Mouse (Mus musculus) layer of hippocampus, postnatal 25 days (tissue): ENCODE measurements around the gene Stxbp3. TPM values are rescaled to one million over a fixed set of nuclear protein-coding genes. Genes with fewer than 3 reads are reported as not detected.
A peak's percentile ranks its signal among the peaks of the same experiment; 100 is the strongest.
"Not testable (repeated sequence)": the region's sequence is repeated elsewhere in the genome, so short reads cannot be mapped to it uniquely, and the experiment has no call there.

ENCODE experiments used
- DNase-seq, 2 experiments: peaks; one replicate each; pipeline ENCODE4 v3.0.0; 2022; ENCODE audit warnings: mixed read lengths in 2 of 2, low spot score in 1 of 2; ENCODE audit errors: extremely low spot score in 1 of 2
- total RNA-seq, 2 experiments: library from RNA; stranded (reverse); gene quantifications; 2 replicates each; pipeline ENCODE4 v1.2.3; 2021

Stxbp3 gene
- total RNA-seq, 2 experiments from 2014 or later, result 24.3 to 26.4 TPM

DNA sequence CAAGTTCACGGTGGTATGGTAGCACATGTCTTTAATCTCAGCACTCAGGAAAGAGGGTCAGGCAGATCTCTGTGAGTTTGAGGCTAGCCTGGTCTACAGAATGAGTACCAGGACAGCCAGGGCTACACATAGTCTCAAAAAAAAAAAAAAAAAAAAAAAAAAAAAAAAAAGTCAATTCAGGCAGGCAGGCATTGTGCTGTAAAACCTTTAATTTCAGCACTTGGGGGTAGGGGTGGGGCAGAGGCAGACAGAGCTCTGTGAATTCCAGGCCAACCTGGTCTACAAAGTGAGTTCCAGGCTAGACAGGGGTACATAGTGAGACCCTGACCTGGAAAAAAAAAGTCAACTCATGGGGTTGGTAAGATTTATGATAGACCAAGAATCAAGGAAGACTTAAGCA is 17.4 kb upstream of the Stxbp3 start:
- no peak for DNase-seq

DNA sequence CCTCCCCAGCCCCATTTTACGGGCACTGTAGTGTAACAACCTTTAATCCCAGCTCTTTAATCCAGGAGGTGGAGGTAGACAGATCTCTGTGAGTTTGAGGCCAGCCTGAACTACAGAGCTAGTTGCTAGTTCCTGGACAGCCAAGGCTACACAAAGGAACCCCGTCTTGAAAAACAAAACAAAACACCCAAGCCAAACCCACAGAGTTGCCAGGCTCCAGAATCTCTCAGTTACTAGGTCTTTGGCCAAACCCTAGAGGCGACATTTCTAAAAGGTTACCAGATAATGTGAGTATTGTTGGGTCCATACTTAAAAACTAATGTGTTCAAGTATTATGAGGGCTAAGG is 16.8 kb upstream of the Stxbp3 start:
- DNase-seq, result no peak

DNA sequence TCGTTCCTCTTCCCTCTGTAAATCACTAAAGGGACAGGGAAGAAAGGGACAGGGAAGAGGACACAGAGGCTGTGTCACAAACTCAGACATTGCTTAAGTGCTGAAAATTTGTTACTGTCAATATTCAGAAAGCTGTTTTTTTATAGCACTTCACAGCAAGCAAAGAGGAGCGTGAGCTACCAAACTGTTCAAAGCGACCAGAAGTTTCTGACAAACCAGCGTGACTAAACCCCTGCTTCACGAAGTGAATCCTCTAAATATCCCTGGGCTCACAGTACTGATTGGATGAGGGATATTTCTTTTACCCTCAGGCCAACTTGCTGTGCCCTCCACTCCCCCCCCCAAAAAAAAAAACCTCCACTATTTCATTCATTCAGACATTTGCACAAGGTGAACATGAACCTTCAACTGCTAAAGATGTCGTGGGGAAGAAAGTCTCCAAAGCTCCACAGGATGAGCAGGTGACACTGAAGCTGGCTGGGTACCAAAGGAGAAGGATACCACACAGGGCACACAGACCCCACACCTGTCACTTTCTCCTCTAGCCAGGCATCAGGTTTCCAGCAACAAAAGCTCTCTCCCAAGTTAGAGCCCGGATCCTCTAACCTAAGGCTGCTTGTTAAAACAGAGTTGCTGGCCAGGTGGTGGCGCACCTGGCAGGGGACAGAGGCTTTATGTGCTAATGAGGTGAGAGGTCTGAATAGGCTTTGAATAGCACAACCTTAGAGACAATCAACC is 16.2 kb upstream of the Stxbp3 start:
- DNase-seq, result no peak

DNA sequence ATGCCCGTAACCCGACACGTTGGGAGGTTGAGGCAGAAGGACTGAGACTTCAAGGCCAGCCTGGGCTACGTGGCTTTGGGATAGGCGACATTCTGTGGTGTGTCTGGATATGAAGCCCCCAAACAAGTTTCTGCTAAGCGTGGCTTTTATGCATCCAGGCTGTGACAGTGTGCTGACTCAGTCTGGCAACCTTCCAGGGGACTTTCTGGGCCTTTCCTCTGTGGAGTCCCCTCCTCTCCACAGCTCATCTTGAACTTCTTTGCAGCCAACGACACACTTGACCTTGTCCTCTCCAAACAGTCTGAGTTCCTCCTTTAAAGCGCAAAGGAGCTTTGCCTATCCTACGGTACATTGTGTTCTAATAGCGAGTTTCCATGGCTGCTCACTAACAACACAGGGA is 15.5 kb upstream of the Stxbp3 start:
- peak in 1 of 2 experiments; percentile 35 for DNase-seq

DNA sequence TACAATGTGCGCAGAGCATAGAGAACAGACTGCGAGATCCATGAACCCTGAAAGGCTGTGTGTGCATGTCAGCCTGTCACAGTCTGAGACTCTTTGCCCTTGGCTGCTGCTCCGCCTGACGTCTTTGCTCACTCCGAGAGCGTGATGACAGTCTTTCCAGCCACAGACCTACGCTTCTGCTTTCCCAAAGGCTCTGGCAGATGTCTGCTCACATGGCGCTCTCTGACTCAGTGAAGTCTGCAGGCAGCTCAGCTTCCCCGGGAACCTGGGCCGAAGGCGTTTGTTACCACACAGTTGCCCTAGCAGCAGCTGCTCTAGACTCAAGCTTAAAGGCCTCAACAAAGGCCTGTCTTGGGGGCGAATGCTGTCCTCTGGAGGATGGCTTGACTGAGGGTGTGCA is 15.0 kb upstream of the Stxbp3 start:
- peak; percentile 46 to 59 for DNase-seq

DNA sequence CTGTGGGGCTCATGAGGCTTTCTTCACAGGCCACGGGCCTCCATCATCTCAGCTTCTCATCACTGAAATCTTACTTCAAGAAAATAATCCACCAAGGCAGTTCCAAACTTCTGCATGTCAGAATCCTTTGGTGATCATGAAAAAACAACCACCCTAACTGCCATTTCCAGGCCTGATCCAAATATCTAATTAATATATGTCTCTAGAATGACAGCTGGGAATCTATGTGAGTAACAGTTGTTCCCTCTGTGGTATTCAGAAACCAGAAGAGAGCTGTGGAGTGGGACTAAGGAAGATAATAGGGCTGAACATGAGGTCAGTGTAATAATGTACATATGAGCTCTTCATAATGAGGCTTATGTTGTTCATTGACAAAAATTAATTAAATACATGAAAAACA is 12.9 kb upstream of the Stxbp3 start:
- DNase-seq, result no peak

DNA sequence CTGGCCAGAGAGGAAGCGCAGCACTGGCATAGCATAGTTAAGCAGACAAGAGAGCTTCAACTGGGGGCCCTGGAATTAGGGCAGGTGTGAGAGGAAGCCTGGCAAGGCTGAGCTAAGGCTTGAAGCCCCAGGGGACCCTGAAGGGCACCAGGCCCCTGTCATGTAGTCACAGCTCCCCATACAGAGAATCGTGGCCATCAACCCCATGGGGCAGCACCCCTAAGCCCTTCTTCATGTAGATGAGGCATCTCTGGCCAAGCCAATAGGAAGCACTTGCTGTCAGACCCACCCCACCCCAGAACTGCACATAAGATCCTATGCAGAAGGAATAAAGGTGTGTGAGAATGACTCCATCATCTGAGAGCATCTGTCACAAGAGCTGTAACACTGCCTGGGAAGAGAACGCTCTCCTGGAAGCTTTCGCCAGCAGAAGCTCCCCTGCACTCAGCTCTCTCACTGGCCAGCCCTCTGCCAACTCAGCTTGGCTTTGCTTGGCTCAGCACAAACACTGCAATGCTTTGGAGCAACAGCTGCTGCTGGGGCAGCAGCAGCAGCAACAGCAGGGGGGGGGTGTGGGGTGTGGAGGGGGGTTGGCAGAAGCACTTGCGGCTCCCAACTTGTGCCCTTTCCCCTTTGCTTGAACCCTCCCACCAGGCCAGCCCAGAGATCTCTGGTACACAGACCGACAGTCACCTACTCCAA is 11.8 kb upstream of the Stxbp3 start:
- no peak for DNase-seq

DNA sequence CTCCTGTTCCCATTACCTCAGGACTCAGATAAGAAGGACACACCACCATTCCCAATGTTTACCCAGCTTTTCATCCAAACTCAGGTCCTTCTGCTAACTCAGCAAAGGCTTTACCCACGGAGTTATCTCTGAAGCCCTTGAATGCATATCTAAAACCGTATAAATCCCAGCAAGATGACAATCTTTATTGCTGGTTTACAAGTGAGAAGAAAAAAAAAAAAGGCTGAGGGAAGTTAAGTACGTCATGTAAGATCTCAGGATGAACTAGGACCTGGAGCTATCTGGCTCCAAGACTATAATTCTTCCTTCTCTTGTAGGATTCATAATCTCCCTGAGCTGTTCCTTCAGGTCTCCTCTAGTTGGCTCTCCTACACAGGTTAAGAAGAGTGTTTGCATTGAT is 11.2 kb upstream of the Stxbp3 start:
- DNase-seq, result no peak

DNA sequence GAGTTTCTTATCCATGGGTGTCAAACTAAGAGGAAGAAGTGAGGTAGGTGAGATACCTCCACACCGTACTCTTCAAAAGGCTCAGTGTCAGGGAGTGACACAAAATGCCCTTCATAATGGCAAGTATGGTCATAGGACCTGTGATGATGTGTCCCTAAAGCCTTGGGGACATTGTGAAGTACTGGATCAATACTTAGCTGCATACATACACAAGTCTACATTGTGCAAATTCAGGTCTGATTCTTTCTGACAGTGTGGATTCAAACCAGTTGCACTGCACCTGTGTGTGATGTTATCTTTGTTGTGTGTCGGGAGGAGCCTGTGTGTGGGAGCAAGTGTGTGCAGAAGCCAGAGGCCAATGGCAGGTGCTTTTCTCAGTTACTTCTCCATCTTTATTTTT is 10.7 kb upstream of the Stxbp3 start:
- no peak for DNase-seq

DNA sequence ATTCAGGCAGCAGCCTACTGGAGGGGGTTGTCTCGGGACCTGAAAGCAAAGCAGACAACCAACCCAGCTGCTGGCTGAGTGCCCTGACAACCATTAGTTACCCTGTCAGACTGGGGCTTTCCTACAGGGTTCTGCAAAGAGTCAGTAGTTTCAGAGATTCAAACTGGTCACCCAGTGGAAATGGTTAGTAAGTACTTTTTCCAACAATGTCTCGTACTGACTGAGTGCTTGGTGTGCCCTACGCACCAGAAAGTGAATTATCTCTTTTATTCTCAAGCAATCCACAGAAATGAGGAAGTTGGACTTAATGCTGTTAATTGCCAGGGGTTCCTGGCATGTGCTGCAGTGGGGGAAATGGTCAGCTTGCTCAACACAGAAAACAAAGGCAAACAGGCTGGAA is 10.2 kb upstream of the Stxbp3 start:
- no peak for DNase-seq

DNA sequence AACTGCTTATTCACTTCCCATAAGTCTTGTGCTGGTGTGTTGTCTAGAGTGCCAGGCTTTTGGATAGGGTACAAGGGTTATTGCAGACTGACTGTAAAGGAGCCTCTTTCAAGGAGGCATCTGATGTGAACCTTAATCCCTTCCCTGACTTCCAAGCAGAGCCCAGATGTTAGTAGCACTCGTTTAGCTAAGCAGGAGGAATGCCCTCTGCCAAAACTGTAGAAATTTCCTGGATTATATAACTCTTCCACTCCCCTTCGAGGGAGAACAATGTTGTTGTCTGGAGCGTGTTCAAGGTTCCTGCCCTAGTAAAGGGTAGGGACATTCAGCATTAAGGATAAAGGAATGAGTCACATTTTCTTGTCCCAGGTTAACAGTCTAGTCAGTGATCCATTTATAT is 6.3 kb upstream of the Stxbp3 start:
- DNase-seq, result no peak

DNA sequence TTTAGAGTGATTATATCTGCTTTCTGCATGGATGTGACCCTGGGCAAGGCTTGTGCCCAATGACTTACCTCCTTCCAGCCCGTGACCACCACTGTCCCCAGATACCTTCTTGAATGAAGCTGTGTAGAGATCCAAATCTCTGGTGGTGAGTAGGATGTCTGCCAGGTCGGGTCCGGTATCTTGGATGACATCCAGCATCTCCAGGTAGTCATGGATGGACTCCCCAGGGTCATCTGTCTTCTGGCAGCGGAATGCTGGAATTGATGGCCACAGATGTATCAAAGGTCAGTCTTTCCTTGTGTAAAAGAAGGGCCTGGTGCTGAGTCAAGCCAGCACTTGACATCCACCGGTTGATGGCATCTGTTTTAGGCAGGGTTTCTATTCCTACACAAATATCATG is 4.2 kb upstream of the Stxbp3 start:
- no peak for DNase-seq

DNA sequence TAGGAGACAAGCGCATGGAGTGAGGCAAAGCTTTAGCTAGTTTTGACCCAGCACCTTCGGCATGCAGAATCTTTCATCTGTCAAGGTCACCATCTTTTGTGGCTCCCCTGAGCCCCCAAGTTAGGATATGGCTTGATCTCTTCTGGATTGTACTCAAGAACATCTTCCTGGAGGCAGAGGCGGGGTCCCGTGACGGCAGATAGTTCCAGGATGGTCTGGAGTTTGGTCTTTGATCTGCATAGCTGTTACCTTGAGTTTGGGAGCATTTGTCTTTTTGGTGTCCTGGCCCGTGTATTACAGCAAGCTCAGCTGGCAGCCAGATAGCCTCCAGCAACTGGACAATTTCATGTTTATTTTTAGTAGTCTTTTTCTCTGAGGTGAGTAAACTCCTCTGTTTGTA is 3.7 kb upstream of the Stxbp3 start:
- DNase-seq, result no peak

DNA sequence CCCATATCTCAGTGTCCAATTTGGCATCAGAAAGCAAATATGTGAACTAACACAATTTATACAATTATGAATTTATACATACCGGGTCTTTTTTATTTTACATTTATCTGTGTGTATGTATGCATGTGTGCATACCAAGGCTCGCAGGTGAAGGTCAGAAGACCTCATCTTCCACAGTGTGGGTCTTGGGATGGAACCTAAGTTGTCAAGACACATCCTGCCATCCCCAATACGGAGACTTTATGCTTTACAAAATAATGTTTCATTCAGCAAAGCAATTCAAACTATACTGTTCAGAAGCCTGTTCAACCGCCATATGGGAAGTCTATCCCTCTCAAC is 359 bp upstream of the Stxbp3 start:
- DNase-seq, result no peak

DNA sequence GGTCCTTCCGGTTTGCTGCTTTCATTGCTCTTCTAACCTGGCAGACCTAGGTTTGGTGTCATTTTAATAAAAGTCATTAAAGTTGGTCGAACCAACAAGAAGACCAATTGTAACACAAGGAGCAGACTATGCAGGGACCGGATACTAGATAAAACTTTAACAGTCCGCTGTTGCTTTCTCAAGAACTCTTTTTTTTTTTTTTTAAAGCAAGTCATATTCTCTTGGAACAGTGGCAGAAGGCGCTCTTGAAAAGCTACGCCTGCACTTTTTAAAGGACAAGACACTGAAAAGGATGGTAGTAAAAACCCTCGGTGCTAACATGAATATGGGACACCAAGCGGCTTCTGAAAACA is 703 bp downstream of the Stxbp3 start:
- no peak for DNase-seq

DNA sequence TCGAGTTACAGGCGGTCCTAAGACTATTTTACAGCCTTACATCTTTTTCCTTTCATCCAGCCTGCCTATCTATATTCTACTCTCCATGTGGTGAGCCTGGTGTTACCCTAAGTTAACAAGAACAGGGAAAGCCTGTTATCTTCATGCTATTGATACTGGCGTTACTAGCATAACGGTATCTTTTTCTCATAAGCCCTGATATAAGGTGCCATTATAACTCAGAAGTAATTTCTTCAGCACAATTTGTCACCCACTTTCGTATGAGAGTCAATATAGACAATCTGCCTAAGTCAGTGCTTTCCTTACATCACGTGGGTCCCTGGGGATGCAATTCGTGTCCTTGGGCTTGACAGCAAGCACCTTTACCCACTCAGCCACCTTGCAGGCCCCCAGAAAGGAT is 1.3 kb downstream of the Stxbp3 start:
- no peak for DNase-seq

DNA sequence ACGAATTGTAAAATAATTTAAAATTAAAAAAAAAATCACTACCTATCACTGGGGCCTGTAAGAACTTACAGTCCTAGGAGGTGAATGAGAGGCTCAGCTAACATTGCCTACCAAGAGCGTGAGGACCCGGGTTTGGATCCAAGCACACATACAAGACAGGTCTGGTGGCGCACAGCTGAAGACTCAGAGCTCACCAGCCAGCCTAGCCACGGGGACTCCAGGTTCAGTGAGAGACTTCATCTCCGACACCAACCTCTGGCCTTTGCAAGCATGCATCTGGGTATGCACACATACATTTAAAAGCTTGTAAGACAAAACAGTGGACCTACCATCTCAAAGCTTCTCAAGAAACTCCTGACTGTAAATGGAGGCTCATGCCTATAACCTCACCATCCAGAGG is 3.4 kb downstream of the Stxbp3 start:
- no peak for DNase-seq

DNA sequence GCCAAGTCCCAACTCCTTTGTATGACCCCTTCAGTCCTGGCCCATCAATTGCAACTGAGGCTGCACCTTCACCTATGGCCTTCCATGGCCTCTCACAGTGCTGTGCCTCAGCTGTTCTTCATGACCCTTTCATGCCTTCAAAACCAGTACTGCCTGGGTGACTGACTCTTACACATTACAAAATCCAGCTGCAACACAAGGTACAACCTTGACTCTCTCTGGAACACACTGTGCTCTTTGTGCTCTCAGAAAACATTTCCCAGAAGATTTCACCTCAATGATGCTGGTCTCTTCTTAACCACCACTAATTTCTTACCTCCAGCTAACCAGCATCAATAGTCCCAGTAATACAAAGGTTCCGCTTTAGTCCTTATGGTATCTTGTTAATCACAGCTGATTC is 6.6 kb downstream of the Stxbp3 start:
- DNase-seq, result not testable (repeated sequence)

DNA sequence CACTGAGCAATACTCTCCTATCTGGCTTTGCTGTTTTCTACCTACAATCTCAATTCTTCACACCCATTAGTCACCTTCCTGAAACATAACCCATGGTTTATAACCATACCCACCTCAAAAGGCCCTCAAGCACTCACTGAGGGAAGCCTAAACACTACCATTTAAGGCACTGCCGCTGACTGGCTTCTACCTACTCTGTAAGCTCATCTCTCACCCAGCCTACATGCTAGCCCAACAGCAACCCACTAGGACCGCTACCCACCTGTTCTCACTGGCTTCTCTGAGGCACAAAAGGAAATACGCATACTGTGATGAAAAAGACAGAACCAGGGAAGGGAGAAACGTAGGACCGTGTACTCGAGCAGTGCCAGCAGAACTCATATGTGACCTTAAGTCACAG is 8.6 kb downstream of the Stxbp3 start:
- no peak for DNase-seq

DNA sequence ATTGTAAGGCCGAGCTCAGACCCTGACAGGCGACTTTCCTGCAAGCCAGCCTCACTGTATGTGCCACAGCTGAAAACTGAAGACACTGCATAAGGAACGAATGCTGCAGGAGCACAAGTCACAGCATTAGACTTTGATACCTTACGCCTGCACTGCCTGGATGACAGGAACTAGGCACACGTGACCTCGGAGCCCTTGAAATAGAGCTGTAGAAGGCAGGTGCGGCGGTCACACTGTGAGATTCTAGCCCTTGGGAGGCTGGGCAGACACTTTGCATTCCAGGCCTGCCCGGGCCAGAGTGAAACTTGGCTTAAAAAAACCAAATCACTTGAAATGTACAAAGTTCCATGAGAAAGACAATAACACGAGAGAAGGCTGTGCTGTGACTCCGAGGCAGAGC is 9.8 kb downstream of the Stxbp3 start:
- no peak for DNase-seq

DNA sequence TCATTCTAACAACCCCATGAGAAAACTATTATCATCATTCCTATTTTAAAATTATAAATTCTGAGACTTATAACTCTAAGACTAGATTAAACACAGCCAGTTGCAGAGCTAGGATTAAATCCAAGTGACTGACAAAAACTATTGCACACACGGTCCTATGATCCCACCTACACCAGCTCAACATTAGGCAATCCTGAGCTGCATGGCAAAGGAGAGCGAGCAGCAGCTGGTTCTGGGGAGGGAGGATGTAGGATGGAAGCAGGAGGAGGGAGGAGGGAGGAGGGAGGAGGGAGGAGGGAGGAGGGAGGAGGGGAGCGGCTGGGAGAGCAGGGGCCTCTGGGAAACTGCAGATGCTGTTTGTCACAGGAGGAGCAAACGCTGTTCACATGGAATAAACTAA is 24.7 kb downstream of the Stxbp3 start:
- DNase-seq, result no peak

DNA sequence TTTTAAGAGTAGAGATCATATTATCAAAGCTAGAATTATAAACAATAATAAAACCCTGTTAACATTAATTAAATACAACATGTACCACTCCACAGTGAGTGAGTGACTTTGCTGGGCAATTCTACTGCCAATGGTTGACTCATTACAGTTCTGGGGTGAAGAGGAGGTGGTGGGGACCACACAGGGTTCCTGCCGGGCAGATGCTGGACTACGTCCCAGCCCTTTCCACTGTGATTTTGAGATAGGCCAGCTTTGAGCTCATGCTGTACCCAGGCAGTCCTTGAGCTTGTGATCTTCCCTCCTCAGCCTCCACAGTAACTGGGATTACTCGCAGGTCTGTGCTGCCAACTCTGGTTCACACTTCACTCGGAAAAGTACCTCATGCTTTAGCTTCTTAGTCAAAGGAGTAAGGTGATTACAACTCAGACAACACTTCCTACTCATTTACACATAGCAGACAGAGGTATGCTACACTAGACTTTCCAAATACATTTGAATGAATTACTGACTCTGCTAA is 29.5 kb downstream of the Stxbp3 start:
- no peak for DNase-seq
